Mouse (Mus musculus) forebrain, postnatal 0 days (tissue): ENCODE measurements around the gene Bag5. TPM values are rescaled to one million over a fixed set of nuclear protein-coding genes. Genes with fewer than 3 reads are reported as not detected.

Experiments
- ATAC-seq: fragments of 200-750 bp; cut with Nextera tagmentation; 2 replicates; pipeline ENCODE4 v1.8.0; 2017; ENCODE audit warnings: mild to moderate bottlenecking, moderate library complexity
- DNase-seq: peaks from one replicate; pipeline ENCODE4 v3.0.0-alpha.2; 2015
- H3K27ac ChIP-seq: fragments of 300-500 bp; sonication (generic); 2 replicates; pipeline ENCODE4 v1.5.1; 2014; ENCODE audit warnings: low read depth, mild to moderate bottlenecking, antibody characterized with exemption, low read length, moderate library complexity, mixed read lengths
- H3K27me3 ChIP-seq: fragments of 300-500 bp; sonication (generic); 2 replicates; pipeline ENCODE4 v1.6.1; 2014; ENCODE audit warnings: mild to moderate bottlenecking, low read length, mixed read lengths; ENCODE audit not compliant: insufficient read depth
- H3K36me3 ChIP-seq: fragments of 300-500 bp; sonication (generic); 2 replicates; pipeline ENCODE4 v1.6.1; 2014; ENCODE audit warnings: mild to moderate bottlenecking, moderate library complexity; ENCODE audit not compliant: insufficient read depth
- H3K4me1 ChIP-seq: fragments of 300-500 bp; sonication (generic); 2 replicates; pipeline ENCODE4 v1.6.1; 2014; ENCODE audit warnings: antibody characterized with exemption; ENCODE audit not compliant: insufficient read depth
- H3K4me2 ChIP-seq: fragments of 300-500 bp; sonication (generic); 2 replicates; pipeline ENCODE4 v1.6.1; 2014; ENCODE audit warnings: low read depth, mild to moderate bottlenecking, moderate library complexity
- H3K4me3 ChIP-seq: fragments of 300-500 bp; sonication (generic); 2 replicates; pipeline ENCODE4 v1.5.1; 2014; ENCODE audit warnings: low read depth, low read length, mixed read lengths
- H3K9ac ChIP-seq: fragments of 300-500 bp; sonication (generic); 2 replicates; pipeline ENCODE4 v1.6.1; 2014; ENCODE audit warnings: mild to moderate bottlenecking
- H3K9me3 ChIP-seq: fragments of 300-500 bp; sonication (generic); 2 replicates; pipeline ENCODE4 v1.6.1; 2016; ENCODE audit warnings: low read length
- CTCF ChIP-seq: sonication (generic); IDR thresholded peaks from 2 replicates; pipeline ENCODE4 v1.5.1; 2016; ENCODE audit warnings: antibody characterized with exemption, control low read depth, low read depth
- WGBS: fragments of 180-500 bp; shearing (Covaris S2); extraction: QIAGEN DNeasy Blood & Tissue Kit; methylation state at CpG from one replicate; pipeline ENCODE4 v1.1.7; 2014; 5-methylcytosine and 5-hydroxymethylcytosine counted together
- polyA plus RNA-seq: library from polyadenylated mRNA; unstranded; fragments of >200 nt; fragmentation: Nextera tagmentation; extraction: Ambion mirVana; gene quantifications from 2 replicates; pipeline ENCODE4 v1.2.1, GENCODE M21; 2015
- total RNA-seq: library from RNA; depleted of rRNA; stranded (reverse); fragments of >200 nt; gene quantifications from 2 replicates; pipeline ENCODE4 v1.2.3, GENCODE M21; 2014

The Bag5 gene
- total and polyA plus RNA-seq, 2 experiments from 2014 or later = 50.6 to 71.2 TPM

GRCm38 (mm10) chr12:111670371-111670971 is 42.6 kb downstream of the Bag5 start:
- H3K4me3 ChIP-seq = peak overlapping the region; percentile 82
- H3K9me3 ChIP-seq = no peaks in the 10 kb centered on the region
- no peak for ATAC-seq
- DNase-seq = no peak
- WGBS = 2% methylated on average over 29 of the region's 29 CpGs
- no peak for TF ChIP-seq CTCF
- H3K9ac ChIP-seq = peak overlapping the region; percentile 97
- H3K4me2 ChIP-seq = peak overlapping the region; percentile 93
- peaks cover 19% of the 10 kb centered on the region for H3K4me1 ChIP-seq
- 0 out of 2 replicates have a peak overlapping the region, but pooled peaks have one; percentile 35 for H3K27ac ChIP-seq
- no peaks in the 10 kb centered on the region for H3K27me3 ChIP-seq
- peaks cover 17% of the 10 kb centered on the region; the same call in 1 of the 2 replicates for H3K36me3 ChIP-seq

GRCm38 (mm10) chr12:111669961-111670360 is 43.1 kb downstream of the Bag5 start:
- Histone ChIP-seq H3K27me3 (no peaks in the 10 kb centered on the region), H3K27ac (no peak overlapping the region)
- WGBS = 27% methylated on average over 8 of the region's 8 CpGs

GRCm38 (mm10) chr12:111669000-111669788 is 43.9 kb downstream of the Bag5 start:
- Histone ChIP-seq H3K9me3 (no peaks in the 10 kb centered on the region), H3K36me3 (peaks cover 20% of the 10 kb centered on the region; the same call in 1 of the 2 replicates), H3K4me2 (peak overlapping the region; percentile 93), H3K27ac (peak overlapping the region; percentile 62), H3K4me1 (peaks cover 19% of the 10 kb centered on the region), H3K27me3 (no peaks in the 10 kb centered on the region), H3K4me3 (peak overlapping the region; percentile 11; the same call in 1 of the 2 replicates), H3K9ac (0 out of 2 replicates have a peak overlapping the region, but pooled peaks have one; percentile 10)
- TF ChIP-seq CTCF = no peak
- WGBS = 48% methylated on average over 23 of the region's 23 CpGs
- DNase-seq (no peak), ATAC-seq (no peak)

More at GRCm38 (mm10) chr12:111669961-111670360, 43.1 kb downstream of the Bag5 start:
- no peak for TF ChIP-seq CTCF
- DNase-seq = no peak
- Histone ChIP-seq H3K9ac (peak overlapping the region; percentile 97), H3K4me1 (peaks cover 19% of the 10 kb centered on the region), H3K9me3 (no peaks in the 10 kb centered on the region), H3K36me3 (peaks cover 20% of the 10 kb centered on the region; the same call in 1 of the 2 replicates), H3K4me2 (peak overlapping the region; percentile 93), H3K4me3 (peak overlapping the region; percentile 82)
- ATAC-seq = no peak

- peak; percentile 96 for TF ChIP-seq CTCF
- peaks cover 19% of the 10 kb centered on the region for H3K4me1 ChIP-seq
- peak overlapping the region; percentile 62 for H3K27ac ChIP-seq
- 0 out of 2 replicates have a peak overlapping the region, but pooled peaks have one; percentile 11 for H3K4me3 ChIP-seq
- peak; percentile 95 for DNase-seq
- H3K9ac ChIP-seq = no peak overlapping the region
- peak overlapping the region; percentile 93 for H3K4me2 ChIP-seq
- H3K27me3 ChIP-seq = no peaks in the 10 kb centered on the region
- peak; percentile 46 for ATAC-seq
- WGBS = 0% methylated on average over 8 of the region's 8 CpGs
- H3K36me3 ChIP-seq = peaks cover 20% of the 10 kb centered on the region; the same call in 1 of the 2 replicates
- no peaks in the 10 kb centered on the region for H3K9me3 ChIP-seq
These were observed 44.6 kb downstream of the Bag5 start for GRCm38 (mm10) chr12:111668457-111668912.

- Histone ChIP-seq H3K27me3 (no peaks in the 10 kb centered on the region), H3K9ac (no peak overlapping the region), H3K9me3 (no peaks in the 10 kb centered on the region), H3K4me2 (no peak overlapping the region), H3K36me3 (peaks cover 20% of the 10 kb centered on the region; the same call in 1 of the 2 replicates), H3K27ac (no peak overlapping the region), H3K4me3 (no peak overlapping the region), H3K4me1 (peaks cover 13% of the 10 kb centered on the region)
- ATAC-seq (no peak), DNase-seq (no peak)
- TF ChIP-seq CTCF = no peak
- 93% methylated on average over 5 of the region's 5 CpGs for WGBS
These were observed 45.6 kb downstream of the Bag5 start for GRCm38 (mm10) chr12:111667421-111667820.

- no peak overlapping the region for H3K27ac ChIP-seq
- H3K27me3 ChIP-seq = no peaks in the 10 kb centered on the region
- H3K4me3 ChIP-seq = no peak overlapping the region
- no peak for DNase-seq
- H3K4me1 ChIP-seq = peaks cover 12% of the 10 kb centered on the region
- peaks cover 20% of the 10 kb centered on the region; the same call in 1 of the 2 replicates for H3K36me3 ChIP-seq
- no peak for ATAC-seq
- H3K9me3 ChIP-seq = no peaks in the 10 kb centered on the region
- H3K4me2 ChIP-seq = no peak overlapping the region
- 75% methylated on average over 13 of the region's 13 CpGs for WGBS
- no peak for TF ChIP-seq CTCF
- H3K9ac ChIP-seq = no peak overlapping the region
These were observed 46.7 kb downstream of the Bag5 start for GRCm38 (mm10) chr12:111666380-111666779.
